Mouse (Mus musculus) frontal cortex, postnatal 10 days (tissue): ENCODE data around the gene Cyp2c39.
"Not testable (repeated sequence)": the region's sequence is repeated elsewhere in the genome, so short reads cannot be mapped to it uniquely, and the experiment has no call there.

Experiments
- DNase-seq, 2 experiments: peaks; one replicate each; pipeline ENCODE4 v3.0.0; 2022; ENCODE audit warnings: low spot score in 2 of 2, mixed read lengths in 1 of 2

Cyp2c39 gene

GRCm38 (mm10) chr19:39510534-39510933, at the start of gene Cyp2c39:
Gene Cyp2c39, plus strand, starts transcription at chr19:39510862.
- no peak for DNase-seq

GRCm38 (mm10) chr19:39462941-39463340, 47.7 kb upstream of the Cyp2c39 start, which contains the start of gene Cyp2c38:
Gene Cyp2c38, minus strand, starts transcription at chr19:39463075.
- no peak for DNase-seq

GRCm38 (mm10) chr19:39463923-39464322, 46.7 kb upstream of the Cyp2c39 start:
- DNase-seq = no peak

GRCm38 (mm10) chr19:39483961-39484360, 26.7 kb upstream of the Cyp2c39 start:
- DNase-seq = not testable (repeated sequence)

GRCm38 (mm10) chr19:39506341-39506740, 4.3 kb upstream of the Cyp2c39 start:
- DNase-seq = no peak

DNA sequence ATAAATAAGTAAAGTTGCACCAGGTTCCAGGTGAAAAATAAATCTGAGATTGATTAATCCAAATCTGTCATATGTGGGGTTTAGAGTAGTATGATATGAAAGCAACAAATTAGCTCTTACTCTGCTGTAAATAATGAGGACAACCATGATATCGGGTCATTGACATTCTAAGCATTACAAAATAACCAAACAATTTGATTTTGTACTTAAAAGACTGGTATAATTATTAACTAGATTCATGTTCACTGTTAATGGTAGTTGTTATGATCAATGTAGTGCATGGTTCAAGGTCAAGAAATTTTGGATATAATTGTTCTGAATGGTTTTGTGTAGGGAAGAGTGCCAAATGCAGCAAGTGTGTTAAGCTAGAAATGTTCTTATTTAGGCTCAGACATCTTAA, 1.1 kb upstream of the Cyp2c39 start:
- no peak for DNase-seq
